Comparison of ENCODE assay signal across 8 mouse cellular contexts in genomic region chr2:25262291-25262767, GRCm38 (mm10). TPM values are rescaled to one million over a fixed set of nuclear protein-coding genes. Genes with fewer than 3 reads are reported as not detected.
A peak's percentile ranks its signal among the peaks of the same experiment; 100 is the strongest.
DNase-seq lines count a peak whose midpoint lies in the region; ATAC-seq and TF ChIP-seq lines count a peak whose summit lies in the region.

Tprn (plus strand) TSS chr2:25262618.

- CTCF ChIA-PET in Patski (lab: Charles Lee) = no interaction called here

- H3K4me1 ChIP-seq in hindbrain, embryonic 13.5 days (replicated peaks) = peaks cover 52% of the 10 kb centered on the region

- peak within 1 kb of the TSS; percentile 79 for H3K4me3 ChIP-seq in hindbrain, embryonic 13.5 days

- H3K9ac ChIP-seq in hindbrain, embryonic 13.5 days = peak within 1 kb of the TSS; percentile 85

- H3K4me2 ChIP-seq in hindbrain, embryonic 13.5 days = peak within 1 kb of the TSS; percentile 99

- no peaks in the 10 kb centered on the region for H3K36me3 ChIP-seq in hindbrain, embryonic 13.5 days

- peak; percentile 96 for ATAC-seq in Patski
- peak; percentile 98 for ATAC-seq in hindbrain, embryonic 13.5 days (ENCODE audit: low FRiP score)

- under 1% methylated on average over 39 of the region's 39 CpGs for WGBS in hindbrain, embryonic 13.5 days

- no peaks in the 10 kb centered on the region for H3K9me3 ChIP-seq in hindbrain, embryonic 13.5 days

- POLR2A ChIA-PET in Patski (lab: Charles Lee) = interaction anchor here (1.7 to 4.3 kb wide), 2 partner anchors 10 to 20 kb away, joined by 3 to 34 read pairs; partner anchors contain the start of genes Anapc2 and Ssna1

- peak within 1 kb of the TSS; percentile 87 for H3K27ac ChIP-seq in hindbrain, embryonic 13.5 days

- no peaks in the 10 kb centered on the region for H3K27me3 ChIP-seq in Patski
- peaks cover 18% of the 10 kb centered on the region for H3K27me3 ChIP-seq in hindbrain, embryonic 13.5 days

- DNase-seq in Patski (ENCODE audit: low read depth, low spot score) = peak; percentile 83
- DNase-seq in cerebellum, postnatal 14 days = peak; percentile 98
- DNase-seq in frontal cortex, postnatal 14 days (ENCODE audit: low spot score in 2 of 2) = peak; percentile 89 to 93
- peak; percentile 68 to 78 for DNase-seq in layer of hippocampus, postnatal 25 days (ENCODE audit: extremely low spot score in 1 of 2, low spot score in 1 of 2)
- DNase-seq in lung, postnatal 25 days (ENCODE audit: low spot score) = peak; percentile 98
- peak; percentile 97 for DNase-seq in retina, embryonic 14.5 days (ENCODE audit: low spot score)
- peak; percentile 95 for DNase-seq in thymus, postnatal 4 days

- no peak for TF ChIP-seq CTCF in Patski (IDR thresholded peaks at IDR 0.05)

- in situ Hi-C loops in Patski (cut with MboI; ENCODE audit: low pct_unique_long_range_greater_than_20kb) = no loop called here

RNA-seq across cellular contexts. Expression of gene Tprn, which starts in this region (rescaled TPM):
- 110 TPM for polyA plus RNA-seq in Patski (2021)
- 16.2 and 17.6 TPM in 2 replicates for polyA plus RNA-seq in hindbrain, embryonic 13.5 days (2015; fragmentation: Nextera tagmentation; extraction: Ambion mirVana)
- 10 to 100 TPM; 27.0 to 29.4 TPM for total RNA-seq in layer of hippocampus, postnatal 25 days (2021)

Comparison
In these comparisons a context has a peak if more than half of its experiments do, and no peak if none do; other contexts are left out.
1. Peak in every context shown above with its lines: DNase-seq, ATAC-seq, H3K4me3 ChIP-seq and H3K27ac ChIP-seq.